Comparison of ENCODE assay signal across 8 mouse cellular contexts in the genomic region with DNA sequence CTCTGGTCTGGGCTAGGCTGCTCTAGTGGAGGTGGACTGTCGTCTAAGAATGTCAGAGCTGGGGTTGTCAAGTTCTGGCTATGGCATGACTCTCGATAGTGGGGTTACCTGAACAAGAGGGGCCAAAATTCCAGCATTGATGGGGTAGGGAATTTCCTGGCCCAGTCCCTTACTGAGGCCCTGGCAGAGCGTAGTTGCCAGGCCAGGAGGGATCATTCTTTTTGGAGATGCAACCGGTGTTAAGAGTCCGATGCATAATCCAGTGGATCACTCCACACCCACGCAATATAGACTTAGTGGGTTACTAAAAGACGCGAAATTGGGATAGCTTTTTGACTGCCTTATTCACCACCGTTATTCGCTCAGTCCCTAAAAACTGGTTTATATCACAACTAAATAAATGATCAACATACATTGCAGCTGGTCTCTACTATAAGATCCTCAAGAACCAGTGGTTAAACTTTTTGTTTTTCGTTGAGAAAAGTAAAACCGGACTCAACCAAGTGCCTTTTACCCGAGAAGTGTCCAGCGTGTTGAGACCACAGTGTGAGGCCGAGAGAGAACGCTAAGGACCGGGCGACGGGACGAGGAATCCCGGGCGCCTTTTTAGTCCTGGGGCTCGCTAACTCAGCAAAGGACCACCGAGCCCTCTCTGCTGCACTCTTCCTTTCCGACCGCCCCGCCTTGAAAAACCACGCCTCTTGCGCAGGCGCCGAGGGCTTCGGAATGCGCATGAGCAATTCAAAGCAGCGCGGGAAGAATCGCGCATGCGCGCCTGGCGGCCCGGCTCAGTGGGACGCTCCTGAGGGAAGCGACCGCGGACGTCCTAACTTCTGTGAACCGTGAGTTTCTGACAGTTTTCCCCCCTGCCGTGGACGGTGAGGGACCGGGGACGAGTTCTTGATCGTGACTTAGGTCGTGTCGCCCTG. TPM values are rescaled to one million over a fixed set of nuclear protein-coding genes. Genes with fewer than 3 reads are reported as not detected.
DNase-seq lines count a peak whose midpoint lies in the region; ATAC-seq and TF ChIP-seq lines count a peak whose summit lies in the region.

A gene (plus strand): TSS at position 739 of the 929 bp plus-strand sequence.

- 5% methylated on average over 54 of the region's 54 CpGs for WGBS in heart, embryonic 15.5 days
- 6% methylated on average over 54 of the region's 54 CpGs for WGBS in liver, embryonic 14.5 days (ENCODE audit: insufficient replicate concordance)
- 7% methylated on average over 53 of the region's 54 CpGs for WGBS in neural tube, embryonic 11.5 days
- WGBS in stomach, postnatal 0 days: 5% methylated on average over 51 of the region's 54 CpGs

- no peaks in the 10 kb centered on the region for H3K9me3 ChIP-seq in heart, embryonic 15.5 days (replicated peaks)
- H3K9me3 ChIP-seq in liver, embryonic 14.5 days (ENCODE audit: control insufficient read depth, low read length): no peaks in the 10 kb centered on the region
- no peaks in the 10 kb centered on the region for H3K9me3 ChIP-seq in neural tube, embryonic 11.5 days (ENCODE audit: control insufficient read depth, low read length)
- H3K9me3 ChIP-seq in stomach, postnatal 0 days (ENCODE audit: control insufficient read depth, low read length): peaks cover 5% of the 10 kb centered on the region; the same call in 1 of the 2 replicates

- no peak for TF ChIP-seq CTCF in liver, embryonic 14.5 days (IDR thresholded peaks at IDR 0.05; ENCODE audit: low read depth)
- no peak for TF ChIP-seq CTCF in stomach, postnatal 0 days (IDR thresholded peaks at IDR 0.05; ENCODE audit: low read depth)

- H3K27me3 ChIP-seq in heart, embryonic 15.5 days: no peaks in the 10 kb centered on the region
- no peaks in the 10 kb centered on the region for H3K27me3 ChIP-seq in liver, embryonic 14.5 days (ENCODE audit: control insufficient read depth, insufficient read depth, low read length)
- H3K27me3 ChIP-seq in neural tube, embryonic 11.5 days (ENCODE audit: control insufficient read depth, insufficient read depth, low read length): no peaks in the 10 kb centered on the region
- H3K27me3 ChIP-seq in stomach, postnatal 0 days (ENCODE audit: control insufficient read depth, insufficient read depth, low read length): no peaks in the 10 kb centered on the region

- peak within 1 kb of the TSS; percentile 83 for H3K4me2 ChIP-seq in heart, embryonic 15.5 days
- H3K4me2 ChIP-seq in liver, embryonic 14.5 days (ENCODE audit: low read depth): peak within 1 kb of the TSS; percentile 85
- H3K4me2 ChIP-seq in neural tube, embryonic 11.5 days (ENCODE audit: low read depth): peak within 1 kb of the TSS; percentile 70
- H3K4me2 ChIP-seq in stomach, postnatal 0 days (replicated peaks; ENCODE audit: low read depth): peak within 1 kb of the TSS; percentile 99

- TF ChIP-seq EP300 in liver, embryonic 14.5 days (IDR thresholded peaks at IDR 0.05; ENCODE audit: low read depth): no peak
- TF ChIP-seq EP300 in stomach, postnatal 0 days (optimal IDR thresholded peaks at IDR 0.05): no peak

- peak; percentile 86 for ATAC-seq in heart, embryonic 15.5 days (replicated peaks; ENCODE audit: insufficient number of reproducible peaks, insufficient read depth, low FRiP score, low read depth)
- peak; percentile 89 for ATAC-seq in liver, embryonic 14.5 days (ENCODE audit: insufficient read depth)
- ATAC-seq in neural tube, embryonic 11.5 days (ENCODE audit: insufficient read depth, low FRiP score, low TSS enrichment): peak; percentile 92
- ATAC-seq in stomach, postnatal 0 days (ENCODE audit: low FRiP score, low TSS enrichment): peak; percentile 90

- peak within 1 kb of the TSS; percentile 96 for H3K4me3 ChIP-seq in brown adipose tissue, adult 24 weeks (ENCODE audit: insufficient read depth, low read depth, low read length)
- peak within 1 kb of the TSS; percentile 86 for H3K4me3 ChIP-seq in heart, embryonic 15.5 days
- peak within 1 kb of the TSS; percentile 75 to 84 for H3K4me3 ChIP-seq in liver, embryonic 14.5 days (ENCODE audit: insufficient read depth in 1 of 2, low read depth in 2 of 2, low read length in 2 of 2)
- peak within 1 kb of the TSS; percentile 83 for H3K4me3 ChIP-seq in neural tube, embryonic 11.5 days (ENCODE audit: low read depth, low read length)
- peak within 1 kb of the TSS; percentile 62 for H3K4me3 ChIP-seq in stomach, postnatal 0 days (ENCODE audit: low read depth, low read length)

- peak within 1 kb of the TSS; percentile 84 for H3K9ac ChIP-seq in heart, embryonic 15.5 days
- H3K9ac ChIP-seq in liver, embryonic 14.5 days (replicated peaks): peak within 1 kb of the TSS; percentile 84
- H3K9ac ChIP-seq in neural tube, embryonic 11.5 days (ENCODE audit: low read length): peak within 1 kb of the TSS; percentile 82
- peak within 1 kb of the TSS; percentile 70 for H3K9ac ChIP-seq in stomach, postnatal 0 days (ENCODE audit: low read length)

- H3K36me3 ChIP-seq in heart, embryonic 15.5 days: peaks cover 8% of the 10 kb centered on the region
- peaks cover 21% of the 10 kb centered on the region for H3K36me3 ChIP-seq in liver, embryonic 14.5 days (replicated peaks; ENCODE audit: control insufficient read depth, insufficient read depth, low read depth)
- H3K36me3 ChIP-seq in neural tube, embryonic 11.5 days (ENCODE audit: control insufficient read depth, insufficient read depth, low read length): no peaks in the 10 kb centered on the region; the same call in 1 of the 2 replicates
- H3K36me3 ChIP-seq in stomach, postnatal 0 days (ENCODE audit: control insufficient read depth, insufficient read depth, low read length): no peaks in the 10 kb centered on the region

- H3K27ac ChIP-seq in brown adipose tissue, adult 24 weeks (replicated peaks; ENCODE audit: low read depth, low read length): 0 out of 2 replicates have a peak within 1 kb of the TSS, but pooled peaks have one; percentile 39
- peak within 1 kb of the TSS; percentile 71 for H3K27ac ChIP-seq in heart, embryonic 15.5 days
- H3K27ac ChIP-seq in liver, embryonic 14.5 days: peak within 1 kb of the TSS; percentile 68
- H3K27ac ChIP-seq in neural tube, embryonic 11.5 days (ENCODE audit: low read depth, low read length): peak within 1 kb of the TSS; percentile 63
- H3K27ac ChIP-seq in stomach, postnatal 0 days (replicated peaks): peak within 1 kb of the TSS; percentile 46; the same call in 1 of the 2 replicates

- H3K4me1 ChIP-seq in brown adipose tissue, adult 24 weeks (ENCODE audit: control insufficient read depth, insufficient read depth, insufficient read length, low read length): no peaks in the 10 kb centered on the region
- peaks cover 11% of the 10 kb centered on the region for H3K4me1 ChIP-seq in heart, embryonic 15.5 days (replicated peaks)
- peaks cover 9 to 11% of the 10 kb centered on the region in 2 experiments for H3K4me1 ChIP-seq in liver, embryonic 14.5 days (replicated peaks; ENCODE audit: control insufficient read depth in 2 of 2, insufficient read depth in 2 of 2, low read length in 1 of 2)
- peaks cover 4% of the 10 kb centered on the region for H3K4me1 ChIP-seq in neural tube, embryonic 11.5 days (ENCODE audit: control insufficient read depth, insufficient read depth, low read length)
- 0 out of 2 replicates have a peak, but pooled peaks cover 2% of the 10 kb centered on the region for H3K4me1 ChIP-seq in stomach, postnatal 0 days (replicated peaks; ENCODE audit: control insufficient read depth, insufficient read depth)

- DNase-seq in CD4-positive, CD25-positive, alpha-beta regulatory T cell, adult 2 months (ENCODE audit: low read depth, low spot score): peak; percentile 95
- peak; percentile 67 for DNase-seq in fibroblast of lung, adult 2 months (ENCODE audit: low read depth)
- peak; percentile 92 to 93 for DNase-seq in kidney, postnatal 25 days
- peak; percentile 82 to 90 (median 82) for DNase-seq in liver, embryonic 14.5 days (ENCODE audit: low read depth in 3 of 3, low spot score in 3 of 3)
- peak; percentile 97 for DNase-seq in neural tube, embryonic 11.5 days (ENCODE audit: low spot score)
- peak; percentile 90 for DNase-seq in stomach, postnatal 0 days (ENCODE audit: low spot score)

RNA-seq across cellular contexts. Expression of the gene that starts here (rescaled TPM):
- 1.4 and 1.6 TPM in 2 replicates for polyA plus RNA-seq in brown adipose tissue, adult 24 weeks (2012; ENCODE audit: insufficient read depth, insufficient read length, missing spikeins)
- polyA plus RNA-seq in heart, embryonic 15.5 days (2015; fragmentation: Nextera tagmentation; extraction: Ambion mirVana): 20.3 and 25.2 TPM in 2 replicates
- 12.5 and 15.6 TPM in 2 replicates for polyA plus RNA-seq in liver, embryonic 14.5 days (2012; rRNA removed)
- 16.2 and 18.2 TPM in 2 replicates for polyA plus RNA-seq in liver, embryonic 14.5 days (2014; fragmentation: Nextera tagmentation; extraction: Ambion mirVana)
- 49.6 and 59.7 TPM in 2 replicates for polyA plus RNA-seq in neural tube, embryonic 11.5 days (2014; fragmentation: Nextera tagmentation; extraction: Ambion mirVana)
- 7.4 and 8.0 TPM in 2 replicates for polyA plus RNA-seq in stomach, postnatal 0 days (2015; fragmentation: Nextera tagmentation; extraction: Ambion mirVana)

Comparison
In these comparisons a context has a peak if more than half of its experiments do, and no peak if none do; other contexts are left out.
1. Peak in every context shown above with its lines: DNase-seq, ATAC-seq, H3K4me3 ChIP-seq and H3K27ac ChIP-seq.